In genomic region chr17:31664760-31665159, GRCm38 (mm10) we compare ENCODE assay signal across 8 mouse cellular contexts. TPM values are rescaled to one million over a fixed set of nuclear protein-coding genes. Genes with fewer than 3 reads are reported as not detected.
DNase-seq lines count a peak whose midpoint lies in the region; TF ChIP-seq lines count a peak whose summit lies in the region.
"Had no signal": no experiment of that assay in that cellular context is flagged by ENCODE, and none has a peak within 500 bp of the region (broad histone marks: within the 10 kb centered on the region; RNA-seq: fewer than 3 reads in every experiment).

No protein-coding gene starts in this region.

- DNase-seq in T-cell, adult 2 months (ENCODE audit: low spot score), result peak; percentile 83
- DNase-seq in cerebellum, postnatal 14 days, result peak; percentile 84 to 91
- peak; percentile 59 to 75 for DNase-seq in frontal cortex, postnatal 25 days (ENCODE audit: low spot score in 2 of 2)
- peak; percentile 88 for DNase-seq in induced T-regulatory cell, adult 2 months (ENCODE audit: low read depth)
- DNase-seq in left cerebral cortex, adult 8-10 months (ENCODE audit: low spot score in 2 of 2), result peak; percentile 56 to 61
- DNase-seq in midbrain, embryonic 10.5 days (ENCODE audit: low spot score), result peak; percentile 71

- no peak for TF ChIP-seq POLR2A in small intestine, adult 2 months (IDR thresholded peaks at IDR 0.05; ENCODE audit: low read depth, low read length)

- H3K9me3 ChIP-seq in midbrain, embryonic 10.5 days (replicated peaks), result no peaks in the 10 kb centered on the region
- H3K9me3 ChIP-seq: neural tube, embryonic 12.5 days had no signal

- H3K4me3 ChIP-seq in midbrain, embryonic 10.5 days, result no peak overlapping the region
- no peak overlapping the region for H3K4me3 ChIP-seq in small intestine, adult 2 months (ENCODE audit: low read depth, low read length)
- H3K4me3 ChIP-seq: neural tube, embryonic 12.5 days had no signal

- WGBS in midbrain, embryonic 10.5 days, result 11% methylated on average over 4 of the region's 4 CpGs
- 7% methylated on average over 4 of the region's 4 CpGs for WGBS in small intestine, adult 2 months

- no peak overlapping the region for H3K27ac ChIP-seq in midbrain, embryonic 10.5 days (replicated peaks)
- H3K27ac ChIP-seq in small intestine, adult 2 months (ENCODE audit: insufficient read depth, low read depth, low read length), result no peak overlapping the region
- H3K27ac ChIP-seq: neural tube, embryonic 12.5 days had no signal

- peak; percentile 86 for TF ChIP-seq CTCF in small intestine, adult 2 months (IDR thresholded peaks at IDR 0.05; ENCODE audit: extremely low read depth, insufficient read length, insufficient replicate concordance, low read depth, low read length)

- 0 out of 2 replicates have a peak, but pooled peaks cover 3% of the 10 kb centered on the region for H3K27me3 ChIP-seq in midbrain, embryonic 10.5 days (ENCODE audit: low read depth, poor library complexity, severe bottlenecking)
- no peaks in the 10 kb centered on the region for H3K27me3 ChIP-seq in small intestine, adult 2 months (ENCODE audit: control insufficient read depth, insufficient read depth, low read length)
- H3K27me3 ChIP-seq: neural tube, embryonic 12.5 days had no signal

- H3K4me1 ChIP-seq in midbrain, embryonic 10.5 days, result peaks cover 9% of the 10 kb centered on the region
- no peaks in the 10 kb centered on the region for H3K4me1 ChIP-seq in small intestine, adult 2 months (ENCODE audit: control insufficient read depth, insufficient read depth, insufficient read length, low read length)
- H3K4me1 ChIP-seq: neural tube, embryonic 12.5 days had no signal

- no peaks in the 10 kb centered on the region for H3K36me3 ChIP-seq in midbrain, embryonic 10.5 days
- H3K36me3 ChIP-seq in small intestine, adult 2 months (ENCODE audit: control insufficient read depth, insufficient read depth, low read length), result no peaks in the 10 kb centered on the region
- H3K36me3 ChIP-seq: neural tube, embryonic 12.5 days had no signal

RNA-seq across cellular contexts. Expression of gene U2af1, which starts 6.1 kb away (rescaled TPM):
- total RNA-seq in left cerebral cortex, adult 8-10 months (2022), result 100 to 1,000 TPM; 119 to 127 (median 122) TPM
- polyA plus RNA-seq in midbrain, embryonic 10.5 days (2016; fragmentation: Nextera tagmentation; extraction: Ambion mirVana), result 449 and 476 TPM in 2 replicates
- polyA plus RNA-seq in small intestine, adult 2 months (2012; rRNA removed), result 10.1 and 19.1 TPM in 2 replicates

RNA-seq across cellular contexts. Expression of gene Cryaa, which starts 12.8 kb away (rescaled TPM):
- under 1 TPM in 1 of 4 experiments, not detected in 3; 0.27 TPM for total RNA-seq in left cerebral cortex, adult 8-10 months (2022)
- polyA plus RNA-seq in midbrain, embryonic 10.5 days (2016; fragmentation: Nextera tagmentation; extraction: Ambion mirVana), result not detected in 2 replicates
- not detected in 2 replicates for polyA plus RNA-seq in small intestine, adult 2 months (2012; rRNA removed)
- polyA plus RNA-seq: neural tube, embryonic 12.5 days had no signal

RNA-seq across cellular contexts. Expression of gene Cbs, which starts 27.7 kb away (rescaled TPM):
- total RNA-seq in left cerebral cortex, adult 8-10 months (2022), result 10 to 100 TPM; 27.0 to 45.7 (median 34.5) TPM
- 0.94 and 1.9 TPM in 2 replicates for polyA plus RNA-seq in midbrain, embryonic 10.5 days (2016; fragmentation: Nextera tagmentation; extraction: Ambion mirVana)
- 1.2 and 29.0 TPM in 2 replicates for polyA plus RNA-seq in small intestine, adult 2 months (2012; rRNA removed)

Comparison
In these comparisons a context has a peak if more than half of its experiments do, and no peak if none do; other contexts are left out.
1. RNA of gene U2af1, which starts 6.1 kb away (polyA plus RNA-seq): 449 to 476 TPM in midbrain, embryonic 10.5 days; 10.1 to 19.1 TPM in small intestine, adult 2 months; every median in the first group is over 10 times any median in the second.
2. Peak in every context shown above with its lines, with median percentiles within 50 percentile points of each other: DNase-seq.